Mouse (Mus musculus) embryonic fibroblast, embryonic 13.5 days (primary cell): Measurements from ENCODE around the gene Sdc4.

Source experiments
- CTCF ChIP-seq: IDR thresholded peaks from 2 replicates; pipeline ENCODE4 v1.5.1; 2011; ENCODE audit warnings: mild to moderate bottlenecking, control low read depth, low read length, moderate library complexity, borderline replicate concordance; ENCODE audit not compliant: insufficient read depth
- POLR2A ChIP-seq: IDR thresholded peaks from 2 replicates; pipeline ENCODE4 v1.6.1; 2011; ENCODE audit warnings: low read depth, mild to moderate bottlenecking, control low read depth, low read length, moderate library complexity

DNA sequence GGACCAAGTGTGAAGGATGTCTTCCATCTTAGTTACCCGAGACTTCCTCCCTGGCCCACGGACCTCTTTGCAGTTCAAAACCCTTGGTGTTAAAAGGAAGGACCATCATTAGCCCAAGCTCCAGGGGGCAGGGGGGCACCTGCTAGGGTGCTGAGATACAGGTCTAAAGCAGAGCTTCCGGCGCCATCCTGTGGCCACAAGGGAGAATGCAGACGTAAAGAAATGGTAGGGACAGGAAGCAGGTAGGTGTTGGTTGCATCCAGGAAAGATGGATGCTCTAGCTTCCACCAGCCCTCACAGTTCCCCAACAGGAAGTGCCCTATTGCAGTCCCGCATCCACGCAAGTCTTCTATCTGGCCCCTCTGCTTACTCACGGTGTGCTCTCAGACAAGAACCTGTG, 56.7 kb downstream of the Sdc4 start:
- TF ChIP-seq POLR2A (no peak), CTCF (peak; percentile 51; the same call in 1 of the 2 replicates)
